Mouse (Mus musculus): Measurements from ENCODE around the gene Dynlt1b. TPM values are rescaled to one million over a fixed set of nuclear protein-coding genes. Genes with fewer than 3 reads are reported as not detected.
"Not testable (repeated sequence)": the region's sequence is repeated elsewhere in the genome, so short reads cannot be mapped to it uniquely, and the experiment has no call there.

The Dynlt1b gene
- polyA plus RNA-seq, 1 experiment from 2014 or later: 627 TPM

DNA sequence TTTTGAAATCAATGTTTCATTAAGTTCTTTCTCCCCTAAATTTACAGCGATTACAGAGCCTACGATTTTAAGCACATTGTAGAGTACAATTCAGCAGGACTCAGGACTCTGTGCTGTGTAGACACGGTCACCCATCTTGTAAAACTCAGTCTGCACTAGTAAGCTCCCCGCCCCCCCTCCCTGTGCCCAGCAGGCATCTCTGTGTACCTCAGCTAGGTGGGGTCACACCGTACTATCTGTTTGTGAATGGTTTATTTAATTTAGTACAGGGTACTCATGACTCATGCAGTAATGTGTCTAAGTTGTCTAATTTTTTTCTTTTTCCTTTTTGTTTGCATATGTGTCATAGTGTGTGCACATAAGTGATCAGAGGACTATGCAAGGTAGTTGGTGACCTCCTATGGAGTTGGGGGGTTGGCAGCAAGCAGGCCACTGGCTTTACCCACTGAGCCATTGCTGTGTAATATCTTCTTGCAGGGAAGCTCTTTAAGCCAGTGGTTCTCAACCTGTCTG, 31.2 kb downstream of the Dynlt1b start:
- H3K4me3 ChIP-seq (ENCODE audit: low read depth, low read length); H3K27me3 ChIP-seq (ENCODE audit: control insufficient read depth, insufficient read depth, low read length); H3K4me1 ChIP-seq (ENCODE audit: control insufficient read depth, insufficient read depth, low read length); H3K9me3 ChIP-seq (ENCODE audit: control insufficient read depth, low read depth, low read length); H3K27ac ChIP-seq (ENCODE audit: low read length); H3K4me2 ChIP-seq (replicated peaks; ENCODE audit: low read depth, low read length); H3K9ac ChIP-seq (replicated peaks; ENCODE audit: low read depth, low read length); H3K36me3 ChIP-seq (ENCODE audit: control insufficient read depth, insufficient read depth, low read length): not testable (repeated sequence)
- WGBS: 87% methylated on average over 5 of the region's 5 CpGs
- ATAC-seq (ENCODE audit: insufficient number of reproducible peaks, insufficient read depth, low FRiP score, low read depth): 0 out of 2 replicates have a peak, but pooled peaks have one; percentile 14

DNA sequence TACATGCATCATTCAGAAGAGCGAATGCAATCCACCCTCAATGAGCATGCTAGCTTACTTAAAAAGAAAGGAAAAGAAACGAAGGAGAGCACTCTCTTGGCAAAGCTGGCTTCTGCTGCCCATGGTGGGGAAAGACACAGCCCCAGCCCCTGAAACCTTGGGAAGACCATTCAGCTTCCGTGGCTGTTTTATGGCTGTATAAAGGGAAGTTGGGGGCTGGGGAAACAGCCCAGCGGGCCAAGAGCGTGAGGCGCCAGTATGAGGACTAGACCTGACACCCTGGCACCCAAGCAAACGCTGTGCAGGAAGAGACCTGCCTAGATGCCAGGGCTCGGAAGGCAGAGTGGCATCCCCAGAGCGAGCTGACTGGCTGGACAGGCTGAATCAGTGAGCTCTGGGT, 35.8 kb downstream of the Dynlt1b start:
- WGBS: 90% methylated on average over 8 of the region's 9 CpGs

DNA sequence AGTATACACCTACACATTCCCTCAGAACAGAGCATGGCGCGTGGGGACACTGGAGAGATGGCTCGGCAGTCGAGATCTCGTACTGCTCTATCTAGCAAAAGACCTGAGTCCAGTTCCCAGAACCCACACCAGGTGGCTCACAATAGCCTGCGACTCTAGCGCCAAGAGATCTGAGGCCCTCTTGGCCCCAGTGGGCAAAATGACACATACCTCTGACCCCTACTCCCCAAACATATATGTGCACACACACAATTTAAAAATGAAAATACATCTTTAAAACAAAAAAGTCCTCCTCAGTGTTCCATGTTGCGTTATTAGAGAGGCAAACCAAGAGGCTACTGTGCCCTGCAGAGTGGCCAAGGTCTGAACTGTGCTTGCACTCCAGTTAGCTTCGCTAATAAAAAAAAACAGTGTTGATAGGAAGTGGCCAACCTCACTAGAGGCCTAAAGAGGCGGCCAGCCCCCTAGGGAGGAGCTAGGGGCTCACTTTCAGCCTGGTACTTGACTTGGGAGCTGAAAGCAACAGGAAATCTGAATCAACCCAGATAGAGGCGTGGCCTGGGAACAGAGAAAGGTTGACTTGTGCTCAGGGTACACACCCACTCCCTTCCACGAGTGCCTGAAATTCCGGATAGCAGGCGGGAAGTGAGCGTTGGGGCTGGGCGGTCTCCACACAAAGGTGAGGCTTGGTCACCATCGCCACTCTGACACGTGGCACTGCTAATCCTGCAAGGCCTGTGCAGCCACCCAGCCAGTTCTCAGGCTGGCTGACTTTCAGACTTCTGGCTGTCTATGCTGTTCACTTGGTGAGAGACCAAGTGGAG, 37.9 kb downstream of the Dynlt1b start:
- H3K9me3 ChIP-seq (ENCODE audit: control insufficient read depth, low read depth, low read length); H3K4me3 ChIP-seq (ENCODE audit: low read depth, low read length); H3K4me2 ChIP-seq (replicated peaks; ENCODE audit: low read depth, low read length); H3K9ac ChIP-seq (replicated peaks; ENCODE audit: low read depth, low read length); H3K27me3 ChIP-seq (ENCODE audit: control insufficient read depth, insufficient read depth, low read length); H3K4me1 ChIP-seq (ENCODE audit: control insufficient read depth, insufficient read depth, low read length); H3K36me3 ChIP-seq (ENCODE audit: control insufficient read depth, insufficient read depth, low read length): not testable (repeated sequence)
- peak; percentile 92 for ATAC-seq (ENCODE audit: insufficient number of reproducible peaks, insufficient read depth, low FRiP score, low read depth)
- H3K27ac ChIP-seq (ENCODE audit: low read length): peak overlapping the region; percentile 29; the same call in 1 of the 2 replicates
- WGBS: 42% methylated on average over 15 of the region's 18 CpGs

More for the DNA sequence above, 35.8 kb downstream of the Dynlt1b start:
- H3K27me3 ChIP-seq (ENCODE audit: control insufficient read depth, insufficient read depth, low read length); H3K9ac ChIP-seq (replicated peaks; ENCODE audit: low read depth, low read length); H3K4me1 ChIP-seq (ENCODE audit: control insufficient read depth, insufficient read depth, low read length); H3K4me2 ChIP-seq (replicated peaks; ENCODE audit: low read depth, low read length); ATAC-seq (ENCODE audit: insufficient number of reproducible peaks, insufficient read depth, low FRiP score, low read depth); H3K4me3 ChIP-seq (ENCODE audit: low read depth, low read length); H3K9me3 ChIP-seq (ENCODE audit: control insufficient read depth, low read depth, low read length); H3K27ac ChIP-seq (ENCODE audit: low read length); H3K36me3 ChIP-seq (ENCODE audit: control insufficient read depth, insufficient read depth, low read length): not testable (repeated sequence)

DNA sequence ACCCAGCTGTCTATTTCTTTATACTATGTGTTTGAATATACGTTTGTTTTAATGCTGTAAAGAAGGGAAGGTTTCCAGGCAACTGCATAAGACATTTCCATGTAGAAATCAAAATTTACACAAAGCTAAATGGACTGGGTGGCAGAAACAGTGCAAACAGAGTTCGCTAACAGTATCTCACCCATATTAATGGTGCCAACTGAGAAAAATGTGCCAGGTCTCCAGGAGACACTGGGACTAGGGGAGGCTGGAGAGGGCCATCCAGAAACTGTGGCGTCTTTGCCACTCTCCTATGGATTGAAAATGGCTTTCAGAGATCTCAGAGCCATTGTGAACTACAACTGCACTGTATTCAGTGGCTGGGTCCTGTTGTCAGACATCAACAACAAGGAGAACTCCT, 40.1 kb downstream of the Dynlt1b start:
- not testable (repeated sequence) for H3K36me3 ChIP-seq (ENCODE audit: control insufficient read depth, insufficient read depth, low read length); ATAC-seq (ENCODE audit: insufficient number of reproducible peaks, insufficient read depth, low FRiP score, low read depth); H3K9me3 ChIP-seq (ENCODE audit: control insufficient read depth, low read depth, low read length); H3K27me3 ChIP-seq (ENCODE audit: control insufficient read depth, insufficient read depth, low read length); H3K4me3 ChIP-seq (ENCODE audit: low read depth, low read length); H3K9ac ChIP-seq (replicated peaks; ENCODE audit: low read depth, low read length); H3K27ac ChIP-seq (ENCODE audit: low read length); H3K4me2 ChIP-seq (replicated peaks; ENCODE audit: low read depth, low read length); H3K4me1 ChIP-seq (ENCODE audit: control insufficient read depth, insufficient read depth, low read length)
- WGBS: 100% methylated on average over 2 of the region's 3 CpGs

DNA sequence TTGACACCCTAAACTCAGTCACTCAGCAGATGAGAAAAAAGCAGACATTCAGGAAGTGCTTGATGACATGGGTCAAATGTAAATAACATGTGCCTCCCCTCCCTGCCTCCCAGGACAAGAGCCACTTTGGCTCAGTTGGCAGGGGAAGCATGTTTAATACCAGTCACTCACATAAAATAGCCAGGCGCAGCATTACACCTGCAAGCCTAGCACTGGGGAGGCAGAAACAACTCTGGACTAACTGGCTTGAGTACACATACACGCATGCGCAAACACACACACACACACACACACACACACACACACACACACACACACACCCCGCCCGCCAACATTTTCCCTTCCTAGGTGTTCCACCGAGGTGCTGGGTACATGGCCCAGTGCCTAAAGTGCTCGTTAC, 40.8 kb downstream of the Dynlt1b start:
- H3K27me3 ChIP-seq (ENCODE audit: control insufficient read depth, insufficient read depth, low read length); H3K9ac ChIP-seq (replicated peaks; ENCODE audit: low read depth, low read length); H3K36me3 ChIP-seq (ENCODE audit: control insufficient read depth, insufficient read depth, low read length); H3K4me1 ChIP-seq (ENCODE audit: control insufficient read depth, insufficient read depth, low read length); H3K4me2 ChIP-seq (replicated peaks; ENCODE audit: low read depth, low read length); H3K27ac ChIP-seq (ENCODE audit: low read length); H3K4me3 ChIP-seq (ENCODE audit: low read depth, low read length); ATAC-seq (ENCODE audit: insufficient number of reproducible peaks, insufficient read depth, low FRiP score, low read depth); H3K9me3 ChIP-seq (ENCODE audit: control insufficient read depth, low read depth, low read length): not testable (repeated sequence)
- WGBS: 77% methylated on average over 5 of the region's 7 CpGs

DNA sequence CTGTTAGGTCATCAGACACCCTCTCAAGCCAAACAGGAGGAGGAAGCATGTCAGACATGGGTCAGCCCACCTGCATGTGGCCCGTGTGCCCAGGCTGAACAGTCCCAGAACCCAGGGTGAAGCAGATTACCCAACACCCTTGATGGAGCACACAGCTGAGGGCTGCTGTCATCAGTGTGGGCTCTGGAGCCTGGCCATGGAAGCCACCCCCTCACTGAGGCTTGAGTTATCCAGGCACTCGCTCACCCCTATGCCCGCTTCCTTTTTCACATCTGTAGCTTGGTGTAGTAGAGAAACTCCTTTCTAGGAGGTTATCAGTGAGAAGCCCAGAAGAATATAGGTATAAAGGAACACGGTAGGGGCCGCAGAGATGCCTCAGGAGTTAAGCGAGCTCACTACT, 45.4 kb downstream of the Dynlt1b start:
- WGBS: 92% methylated on average over 6 of the region's 6 CpGs
- not testable (repeated sequence) for H3K9me3 ChIP-seq (ENCODE audit: control insufficient read depth, low read depth, low read length); H3K27me3 ChIP-seq (ENCODE audit: control insufficient read depth, insufficient read depth, low read length); H3K4me3 ChIP-seq (ENCODE audit: low read depth, low read length); H3K4me2 ChIP-seq (replicated peaks; ENCODE audit: low read depth, low read length); H3K36me3 ChIP-seq (ENCODE audit: control insufficient read depth, insufficient read depth, low read length); H3K27ac ChIP-seq (ENCODE audit: low read length); H3K4me1 ChIP-seq (ENCODE audit: control insufficient read depth, insufficient read depth, low read length); ATAC-seq (ENCODE audit: insufficient number of reproducible peaks, insufficient read depth, low FRiP score, low read depth); H3K9ac ChIP-seq (replicated peaks; ENCODE audit: low read depth, low read length)

DNA sequence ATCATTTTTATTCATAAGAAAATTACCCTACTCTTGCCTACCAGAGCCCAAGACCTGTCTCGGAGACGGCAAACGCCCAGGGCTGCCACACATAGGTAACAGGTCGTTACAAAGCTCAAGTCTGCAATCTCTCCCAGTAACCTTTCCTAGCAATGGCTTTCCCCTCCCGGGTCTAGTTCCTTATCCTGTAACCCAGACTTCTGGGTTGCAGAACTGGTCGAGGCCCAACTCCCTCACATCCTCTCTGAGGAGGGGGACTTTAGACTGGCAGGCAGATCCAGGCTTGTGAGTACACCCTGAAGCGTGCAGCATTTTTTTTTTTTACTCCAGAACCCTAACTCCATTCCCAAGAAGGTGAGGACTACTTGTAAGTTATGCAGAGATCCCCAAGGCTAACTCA, 46.0 kb downstream of the Dynlt1b start:
- not testable (repeated sequence) for H3K27me3 ChIP-seq (ENCODE audit: control insufficient read depth, insufficient read depth, low read length)
- WGBS: 43% methylated on average over 6 of the region's 7 CpGs

DNA sequence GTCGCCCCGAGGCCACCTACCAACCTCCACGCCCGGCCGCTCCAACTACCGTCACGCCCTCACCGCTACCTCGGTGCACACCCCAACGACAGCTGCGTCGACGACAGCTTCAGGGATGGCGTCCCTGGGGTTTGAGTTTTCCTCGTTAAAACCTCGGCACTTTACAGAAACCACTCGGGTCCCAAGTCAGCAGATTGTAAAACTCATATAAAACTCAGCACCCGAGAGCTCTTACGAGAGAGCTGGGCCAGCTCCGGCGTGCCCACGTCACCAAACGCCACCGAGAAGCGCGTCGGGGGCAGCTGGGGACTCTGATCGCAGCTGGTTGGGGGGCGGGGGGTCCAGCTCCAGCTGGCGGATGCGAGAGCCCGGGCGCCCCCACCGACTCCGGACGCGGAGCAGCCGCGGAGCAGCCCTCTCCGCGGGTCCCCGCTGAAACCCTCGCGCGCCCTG, 46.6 kb downstream of the Dynlt1b start:
- peak; percentile 49 for ATAC-seq (ENCODE audit: insufficient number of reproducible peaks, insufficient read depth, low FRiP score, low read depth)
- peak overlapping the region; percentile 68; the same call in 1 of the 2 replicates for H3K27ac ChIP-seq (ENCODE audit: low read length)
- H3K4me3 ChIP-seq (ENCODE audit: low read depth, low read length): peak overlapping the region; percentile 51
- H3K4me2 ChIP-seq (replicated peaks; ENCODE audit: low read depth, low read length): peak overlapping the region; percentile 88
- H3K9me3 ChIP-seq (ENCODE audit: control insufficient read depth, low read depth, low read length); H3K27me3 ChIP-seq (ENCODE audit: control insufficient read depth, insufficient read depth, low read length); H3K4me1 ChIP-seq (ENCODE audit: control insufficient read depth, insufficient read depth, low read length); H3K36me3 ChIP-seq (ENCODE audit: control insufficient read depth, insufficient read depth, low read length): not testable (repeated sequence)
- peak overlapping the region; percentile 81 for H3K9ac ChIP-seq (replicated peaks; ENCODE audit: low read depth, low read length)
- under 1% methylated on average over 45 of the region's 45 CpGs for WGBS

More for the DNA sequence above, 46.0 kb downstream of the Dynlt1b start:
- not testable (repeated sequence) for ATAC-seq (ENCODE audit: insufficient number of reproducible peaks, insufficient read depth, low FRiP score, low read depth); H3K4me1 ChIP-seq (ENCODE audit: control insufficient read depth, insufficient read depth, low read length); H3K9me3 ChIP-seq (ENCODE audit: control insufficient read depth, low read depth, low read length); H3K36me3 ChIP-seq (ENCODE audit: control insufficient read depth, insufficient read depth, low read length); H3K27ac ChIP-seq (ENCODE audit: low read length)
- Histone ChIP-seq H3K4me2 (replicated peaks; ENCODE audit: low read depth, low read length) (peak overlapping the region; percentile 88), H3K9ac (replicated peaks; ENCODE audit: low read depth, low read length) (peak overlapping the region; percentile 81; the same call in 1 of the 2 replicates), H3K4me3 (ENCODE audit: low read depth, low read length) (peak overlapping the region; percentile 51)
